Mouse (Mus musculus): ENCODE measurements around the gene B4gat1. TPM values are rescaled to one million over a fixed set of nuclear protein-coding genes. Genes with fewer than 3 reads are reported as not detected.

Gene B4gat1
- polyA plus RNA-seq, 1 experiment from 2014 or later: 61.1 TPM

Other genes starting within 250 kb of the B4gat1 start
- gene Rbm4, start 244.9 kb upstream of the B4gat1 start, polyA plus RNA-seq (2015; fragmentation: Nextera tagmentation; extraction: Ambion mirVana): 94.7 and 110 TPM in 2 replicates
- 28.5 and 37.3 TPM in 2 replicates for gene Gm21992, start 227.2 kb upstream of the B4gat1 start, polyA plus RNA-seq (2015; fragmentation: Nextera tagmentation; extraction: Ambion mirVana)
- gene Rbm14, start 227.2 kb upstream of the B4gat1 start, polyA plus RNA-seq (2015; fragmentation: Nextera tagmentation; extraction: Ambion mirVana): 64.0 and 69.5 TPM in 2 replicates
- 43.7 and 44.7 TPM in 2 replicates for gene Ccs, start 199.5 kb upstream of the B4gat1 start, polyA plus RNA-seq (2015; fragmentation: Nextera tagmentation; extraction: Ambion mirVana)
- gene Ccdc87, start 199.5 kb upstream of the B4gat1 start, polyA plus RNA-seq (2015; fragmentation: Nextera tagmentation; extraction: Ambion mirVana): 0.35 and 0.45 TPM in 2 replicates
- 66.7 and 70.4 TPM in 2 replicates for gene Ctsf, start 183.7 kb upstream of the B4gat1 start, polyA plus RNA-seq (2015; fragmentation: Nextera tagmentation; extraction: Ambion mirVana)
- 3.1 and 3.2 TPM in 2 replicates for gene Actn3, start 160.9 kb upstream of the B4gat1 start, polyA plus RNA-seq (2015; fragmentation: Nextera tagmentation; extraction: Ambion mirVana)
- gene Zdhhc24, start 160.2 kb upstream of the B4gat1 start, polyA plus RNA-seq (2015; fragmentation: Nextera tagmentation; extraction: Ambion mirVana): 19.5 and 22.1 TPM in 2 replicates
- 7.6 and 9.4 TPM in 2 replicates for gene Bbs1, start 132.2 kb upstream of the B4gat1 start, polyA plus RNA-seq (2015; fragmentation: Nextera tagmentation; extraction: Ambion mirVana)
- 109 and 120 TPM in 2 replicates for gene Dpp3, start 110.5 kb upstream of the B4gat1 start, polyA plus RNA-seq (2015; fragmentation: Nextera tagmentation; extraction: Ambion mirVana)
- 8.1 and 9.3 TPM in 2 replicates for gene Peli3, start 95.7 kb upstream of the B4gat1 start, polyA plus RNA-seq (2015; fragmentation: Nextera tagmentation; extraction: Ambion mirVana)
- 105 and 117 TPM in 2 replicates for gene Mrpl11, start 76.7 kb upstream of the B4gat1 start, polyA plus RNA-seq (2015; fragmentation: Nextera tagmentation; extraction: Ambion mirVana)
- gene Npas4, start 48.5 kb upstream of the B4gat1 start, polyA plus RNA-seq (2015; fragmentation: Nextera tagmentation; extraction: Ambion mirVana): 0.12 and 0.25 TPM in 2 replicates
- gene Slc29a2, start 15.0 kb upstream of the B4gat1 start, polyA plus RNA-seq (2015; fragmentation: Nextera tagmentation; extraction: Ambion mirVana): 7.9 TPM in 2 replicates
- gene AC124502.3, start 65 bp downstream of the B4gat1 start, polyA plus RNA-seq (2015; fragmentation: Nextera tagmentation; extraction: Ambion mirVana): 3.1 and 5.1 TPM in 2 replicates
- gene Brms1, start 2.5 kb downstream of the B4gat1 start, polyA plus RNA-seq (2015; fragmentation: Nextera tagmentation; extraction: Ambion mirVana): 43.5 and 51.7 TPM in 2 replicates
- 1.4 TPM in 2 replicates for gene Rin1, start 11.7 kb downstream of the B4gat1 start, polyA plus RNA-seq (2015; fragmentation: Nextera tagmentation; extraction: Ambion mirVana)
- gene Cd248, start 29.3 kb downstream of the B4gat1 start, polyA plus RNA-seq (2015; fragmentation: Nextera tagmentation; extraction: Ambion mirVana): 26.3 and 28.2 TPM in 2 replicates
- 8.4 and 10.1 TPM in 2 replicates for gene Tmem151a, start 46.7 kb downstream of the B4gat1 start, polyA plus RNA-seq (2015; fragmentation: Nextera tagmentation; extraction: Ambion mirVana)
- 51.3 and 67.5 TPM in 2 replicates for gene Yif1a, start 49.7 kb downstream of the B4gat1 start, polyA plus RNA-seq (2015; fragmentation: Nextera tagmentation; extraction: Ambion mirVana)
- 267 and 318 TPM in 2 replicates for gene Cnih2, start 59.7 kb downstream of the B4gat1 start, polyA plus RNA-seq (2015; fragmentation: Nextera tagmentation; extraction: Ambion mirVana)
- gene Rab1b, start 68.2 kb downstream of the B4gat1 start, polyA plus RNA-seq (2015; fragmentation: Nextera tagmentation; extraction: Ambion mirVana): 211 and 234 TPM in 2 replicates
- 73.7 and 80.2 TPM in 2 replicates for gene Klc2, start 79.7 kb downstream of the B4gat1 start, polyA plus RNA-seq (2015; fragmentation: Nextera tagmentation; extraction: Ambion mirVana)
- gene Pacs1, start 234.3 kb downstream of the B4gat1 start, polyA plus RNA-seq (2015; fragmentation: Nextera tagmentation; extraction: Ambion mirVana): 36.3 and 41.0 TPM in 2 replicates